Comparison of ENCODE assay signal across 8 mouse cellular contexts in genomic region chr11:116273469-116274044, GRCm38 (mm10). TPM values are rescaled to one million over a fixed set of nuclear protein-coding genes. Genes with fewer than 3 reads are reported as not detected.
A peak's percentile ranks its signal among the peaks of the same experiment; 100 is the strongest.
DNase-seq lines count a peak whose midpoint lies in the region; ATAC-seq and TF ChIP-seq lines count a peak whose summit lies in the region.

No protein-coding gene starts in this region.

- under 1% methylated on average over 39 of the region's 39 CpGs for WGBS in liver, adult 2 months
- under 1% methylated on average over 39 of the region's 39 CpGs for WGBS in embryonic facial prominence, embryonic 11.5 days

- no peak for TF ChIP-seq POLR2A in liver, adult 2 months (IDR thresholded peaks at IDR 0.05; ENCODE audit: extremely low read depth, insufficient read depth, low read length)
- no peak for TF ChIP-seq POLR2A in myocyte (IDR thresholded peaks at IDR 0.05; ENCODE audit: insufficient read length, low read depth)

- no peak for TF ChIP-seq CTCF in liver, adult 2 months (IDR thresholded peaks at IDR 0.05; ENCODE audit: low read depth, low read length)

- peak overlapping the region; percentile 68 for H3ac ChIP-seq in myocyte (ENCODE audit: control insufficient read depth, insufficient read length)

- peaks cover 7% of the 10 kb centered on the region; the same call in 1 of the 2 replicates for H3K4me1 ChIP-seq in liver, adult 2 months (ENCODE audit: control insufficient read depth, insufficient read depth, low read length)
- H3K4me1 ChIP-seq in embryonic facial prominence, embryonic 11.5 days (ENCODE audit: control insufficient read depth, insufficient read depth, low read length) = peaks cover 2% of the 10 kb centered on the region; the same call in 1 of the 2 replicates

- no peak overlapping the region; the same call in 1 of the 2 replicates for H3K27ac ChIP-seq in liver, adult 2 months (replicated peaks; ENCODE audit: insufficient read depth, low read depth, low read length)
- H3K27ac ChIP-seq in embryonic facial prominence, embryonic 11.5 days (replicated peaks; ENCODE audit: low read depth, low read length) = no peak overlapping the region

- peaks cover 16% of the 10 kb centered on the region; the same call in 1 of the 2 replicates for H3K79me2 ChIP-seq in liver, adult 2 months (ENCODE audit: control insufficient read depth, insufficient read depth, low read length)
- peaks cover 61% of the 10 kb centered on the region for H3K79me2 ChIP-seq in myocyte (ENCODE audit: control insufficient read depth, insufficient read depth)

- no peaks in the 10 kb centered on the region for H3K9me3 ChIP-seq in embryonic facial prominence, embryonic 11.5 days (replicated peaks; ENCODE audit: control insufficient read depth, low read length)

- peak overlapping the region; percentile 83 for H3K4me3 ChIP-seq in liver, adult 2 months (ENCODE audit: insufficient read depth, low read depth, low read length)
- H3K4me3 ChIP-seq in embryonic facial prominence, embryonic 11.5 days (ENCODE audit: low read depth, low read length) = peak overlapping the region; percentile 66
- peak overlapping the region; percentile 83 for H3K4me3 ChIP-seq in myocyte

- no peaks in the 10 kb centered on the region for H3K27me3 ChIP-seq in liver, adult 2 months (ENCODE audit: control insufficient read depth, insufficient read depth, low read length)
- H3K27me3 ChIP-seq in embryonic facial prominence, embryonic 11.5 days (ENCODE audit: control insufficient read depth, insufficient read depth, low read length) = no peaks in the 10 kb centered on the region
- no peaks in the 10 kb centered on the region for H3K27me3 ChIP-seq in myocyte (ENCODE audit: control insufficient read depth, insufficient read depth, insufficient read length)

- peak; percentile 36; the same call in 1 of the 2 replicates for ATAC-seq in embryonic facial prominence, embryonic 11.5 days (replicated peaks; ENCODE audit: insufficient number of reproducible peaks, low FRiP score, low TSS enrichment, low read depth)
- ATAC-seq in inflammation-experienced regulatory T-cells, adult 6 months = peak; percentile 23

- no peak for DNase-seq in liver, adult 2 months (ENCODE audit: extremely low read depth, low read depth, low spot score)
- DNase-seq in liver = no peak
- peak; percentile 10 for DNase-seq in embryonic facial prominence, embryonic 11.5 days (ENCODE audit: low spot score)
- DNase-seq in left cerebral cortex, adult 9 months (ENCODE audit: low spot score in 2 of 2) = no peak
- DNase-seq in adrenal gland, postnatal 14 days = no peak
- DNase-seq in testis, postnatal 10 days (ENCODE audit: low spot score) = no peak

- H3K36me3 ChIP-seq in liver, adult 2 months (ENCODE audit: control insufficient read depth, insufficient read depth, low read length) = peaks cover 6% of the 10 kb centered on the region
- no peaks in the 10 kb centered on the region; the same call in 1 of the 2 replicates for H3K36me3 ChIP-seq in embryonic facial prominence, embryonic 11.5 days (replicated peaks; ENCODE audit: control insufficient read depth, insufficient read depth, low read depth, low read length)
- H3K36me3 ChIP-seq in myocyte (ENCODE audit: control insufficient read depth, insufficient read depth) = peaks cover 19% of the 10 kb centered on the region

- H3K4me2 ChIP-seq in embryonic facial prominence, embryonic 11.5 days (ENCODE audit: low read depth, low read length) = peak overlapping the region; percentile 59
- peak overlapping the region; percentile 86 for H3K4me2 ChIP-seq in myocyte (ENCODE audit: low read depth)

- peak overlapping the region; percentile 80 for H3K9ac ChIP-seq in liver, adult 2 months (ENCODE audit: low read depth, low read length)
- H3K9ac ChIP-seq in embryonic facial prominence, embryonic 11.5 days (replicated peaks; ENCODE audit: low read length) = peak overlapping the region; percentile 69

TF ChIP-seq in myocyte, 11 proteins besides CTCF, POLR2A, EP300 and RAD21:
- TF ChIP-seq USF1 (IDR thresholded peaks at IDR 0.05; ENCODE audit: low read depth) = no peak

RNA-seq across cellular contexts. Expression of gene Srp68, which starts 0.5 kb away (rescaled TPM):
- 19.9 and 25.2 TPM in 2 replicates for total RNA-seq in liver, adult 2 months (2014; rRNA removed)
- polyA plus RNA-seq in liver, adult 2 months (2012; rRNA removed) = 32.6 and 36.3 TPM in 2 replicates
- 78.7 and 80.5 TPM in 2 replicates for polyA plus RNA-seq in embryonic facial prominence, embryonic 11.5 days (2014; fragmentation: Nextera tagmentation; extraction: Ambion mirVana)
- polyA plus RNA-seq in inflammation-experienced regulatory T-cells, adult 6 months (2017; shearing (Covaris generic)) = 10 to 100 TPM; 40.4 to 44.2 (median 42.3) TPM
- 83.0 TPM for polyA plus RNA-seq in myocyte (2012; fragmentation: generic; extraction: Trizol)
- total RNA-seq in adrenal gland, postnatal 14 days (2021) = 63.1 and 70.4 TPM in 2 replicates

RNA-seq across cellular contexts. Expression of gene Galr2, which starts 7.2 kb away (rescaled TPM):
- total RNA-seq in liver, adult 2 months (2014; rRNA removed) = not detected in 2 replicates
- polyA plus RNA-seq in liver, adult 2 months (2012; rRNA removed) = not detected in 2 replicates
- 0.11 and 0.52 TPM in 2 replicates for polyA plus RNA-seq in embryonic facial prominence, embryonic 11.5 days (2014; fragmentation: Nextera tagmentation; extraction: Ambion mirVana)
- not detected for polyA plus RNA-seq in inflammation-experienced regulatory T-cells, adult 6 months (2017; shearing (Covaris generic))
- polyA plus RNA-seq in myocyte (2012; fragmentation: generic; extraction: Trizol) = 1.5 TPM
- not detected in 2 replicates for total RNA-seq in adrenal gland, postnatal 14 days (2021)

RNA-seq across cellular contexts. Expression of gene Exoc7, which starts 33.5 kb away (rescaled TPM):
- total RNA-seq in liver, adult 2 months (2014; rRNA removed) = 15.9 and 19.5 TPM in 2 replicates
- 18.9 and 19.5 TPM in 2 replicates for polyA plus RNA-seq in liver, adult 2 months (2012; rRNA removed)
- polyA plus RNA-seq in embryonic facial prominence, embryonic 11.5 days (2014; fragmentation: Nextera tagmentation; extraction: Ambion mirVana) = 64.1 and 64.2 TPM in 2 replicates
- polyA plus RNA-seq in inflammation-experienced regulatory T-cells, adult 6 months (2017; shearing (Covaris generic)) = 10 to 100 TPM; 70.3 to 96.0 (median 70.6) TPM
- polyA plus RNA-seq in myocyte (2012; fragmentation: generic; extraction: Trizol) = 55.0 TPM
- total RNA-seq in adrenal gland, postnatal 14 days (2021) = 50.5 and 62.8 TPM in 2 replicates

RNA-seq across cellular contexts. Expression of gene Evpl, which starts 35.7 kb away (rescaled TPM):
- 0.07 and 0.18 TPM in 2 replicates for total RNA-seq in liver, adult 2 months (2014; rRNA removed)
- 0.12 and 0.16 TPM in 2 replicates for polyA plus RNA-seq in liver, adult 2 months (2012; rRNA removed)
- polyA plus RNA-seq in embryonic facial prominence, embryonic 11.5 days (2014; fragmentation: Nextera tagmentation; extraction: Ambion mirVana) = 0.73 and 0.88 TPM in 2 replicates
- not detected for polyA plus RNA-seq in inflammation-experienced regulatory T-cells, adult 6 months (2017; shearing (Covaris generic))
- 0.14 TPM for polyA plus RNA-seq in myocyte (2012; fragmentation: generic; extraction: Trizol)
- total RNA-seq in adrenal gland, postnatal 14 days (2021) = 1.3 and 1.7 TPM in 2 replicates
